Mouse (Mus musculus) bone marrow, adult 2 months (tissue): Measurements from ENCODE around the gene Nppc.

Experiments used
- CTCF ChIP-seq: fragments of 200-500 bp; IDR thresholded peaks from 2 replicates; pipeline ENCODE4 v1.5.1; 2011; ENCODE audit warnings: low read length, control low read depth; ENCODE audit not compliant: control insufficient read depth, insufficient read depth
- POLR2A ChIP-seq: fragments of 200-500 bp; IDR thresholded peaks from 2 replicates; pipeline ENCODE4 v1.6.1; 2011; ENCODE audit warnings: low read depth, mild to moderate bottlenecking, control low read depth, low read length, borderline replicate concordance; ENCODE audit not compliant: control insufficient read depth

- no peak for TF ChIP-seq CTCF
- no peak for TF ChIP-seq POLR2A
Measured at GRCm38 (mm10) chr1:86719391-86719790, 49.0 kb upstream of the Nppc start.
